Mouse (Mus musculus) stomach, embryonic 16.5 days (tissue): ENCODE measurements around the gene Tmem95. TPM values are rescaled to one million over a fixed set of nuclear protein-coding genes. Genes with fewer than 3 reads are reported as not detected.

Experiments
- ATAC-seq: fragments of 200-750 bp; cut with Nextera tagmentation; 2 replicates; pipeline ENCODE4 v1.8.0; 2017; ENCODE audit warnings: moderate number of reproducible peaks, moderate TSS enrichment; ENCODE audit not compliant: insufficient read depth, low FRiP score
- H3K27ac ChIP-seq: fragments of 300-500 bp; sonication (generic); 2 replicates; pipeline ENCODE4 v1.5.1; 2014; ENCODE audit warnings: low read length
- H3K27me3 ChIP-seq: fragments of 300-500 bp; sonication (generic); 2 replicates; pipeline ENCODE4 v1.6.1; 2014; ENCODE audit warnings: low read length, control low read depth, mixed read lengths; ENCODE audit not compliant: control insufficient read depth, insufficient read depth
- H3K36me3 ChIP-seq: fragments of 300-500 bp; sonication (generic); 2 replicates; pipeline ENCODE4 v1.6.1; 2014; ENCODE audit warnings: low read length; ENCODE audit not compliant: control insufficient read depth, insufficient read depth
- H3K4me1 ChIP-seq: fragments of 300-500 bp; sonication (generic); 2 replicates; pipeline ENCODE4 v1.6.1; 2014; ENCODE audit warnings: low read length, control low read depth, mixed read lengths; ENCODE audit not compliant: control insufficient read depth, insufficient read depth
- H3K4me2 ChIP-seq: fragments of 300-500 bp; sonication (generic); 2 replicates; pipeline ENCODE4 v1.6.1; 2014; ENCODE audit warnings: low read depth, low read length, mixed read lengths
- H3K4me3 ChIP-seq: fragments of 300-500 bp; sonication (generic); replicated peaks from 2 replicates; pipeline ENCODE4 v1.5.1; 2014; ENCODE audit warnings: mild to moderate bottlenecking, low read length
- H3K9ac ChIP-seq: fragments of 300-500 bp; sonication (generic); 2 replicates; pipeline ENCODE4 v1.6.1; 2014; ENCODE audit warnings: low read length
- H3K9me3 ChIP-seq: fragments of 300-500 bp; sonication (generic); replicated peaks from 2 replicates; pipeline ENCODE4 v1.6.1; 2016; ENCODE audit warnings: low read length, control low read depth; ENCODE audit not compliant: control insufficient read depth
- WGBS: fragments of 180-500 bp; shearing (Covaris S2); extraction: QIAGEN DNeasy Blood & Tissue Kit; methylation state at CpG from one replicate; pipeline ENCODE4 v1.1.7; 2014; 5-methylcytosine and 5-hydroxymethylcytosine counted together
- polyA plus RNA-seq: library from polyadenylated mRNA; unstranded; fragments of >200 nt; fragmentation: Nextera tagmentation; extraction: Ambion mirVana; gene quantifications from 2 replicates; pipeline ENCODE4 v1.2.1, GENCODE M21; 2015

The Tmem95 gene
- polyA plus RNA-seq, 1 experiment from 2014 or later = not detected

- Histone ChIP-seq H3K4me1 (peaks cover 21% of the 10 kb centered on the region), H3K27me3 (no peaks in the 10 kb centered on the region), H3K27ac (peak overlapping the region; percentile 37), H3K4me2 (peak overlapping the region; percentile 25; the same call in 1 of the 2 replicates), H3K4me3 (no peak overlapping the region), H3K9ac (0 out of 2 replicates have a peak overlapping the region, but pooled peaks have one; percentile 16), H3K36me3 (no peaks in the 10 kb centered on the region), H3K9me3 (no peaks in the 10 kb centered on the region)
- no peak for ATAC-seq
- WGBS = 68% methylated on average over 9 of the region's 9 CpGs
These were observed 6.4 kb upstream of the Tmem95 start for GRCm38 (mm10) chr11:69884240-69884639.

GRCm38 (mm10) chr11:69883527-69884151 is 5.8 kb upstream of the Tmem95 start:
- H3K36me3 ChIP-seq = no peaks in the 10 kb centered on the region
- peak overlapping the region; percentile 57 for H3K27ac ChIP-seq
- no peak overlapping the region for H3K4me2 ChIP-seq
- no peaks in the 10 kb centered on the region for H3K9me3 ChIP-seq
- peaks cover 27% of the 10 kb centered on the region for H3K4me1 ChIP-seq
- 79% methylated on average over 8 of the region's 8 CpGs for WGBS
- H3K4me3 ChIP-seq = no peak overlapping the region
- H3K27me3 ChIP-seq = no peaks in the 10 kb centered on the region
- H3K9ac ChIP-seq = no peak overlapping the region
- no peak for ATAC-seq

- Histone ChIP-seq H3K9ac (no peak overlapping the region), H3K9me3 (no peaks in the 10 kb centered on the region), H3K27ac (peak overlapping the region; percentile 57), H3K4me1 (peaks cover 31% of the 10 kb centered on the region), H3K4me2 (no peak overlapping the region), H3K4me3 (no peak overlapping the region), H3K36me3 (no peaks in the 10 kb centered on the region), H3K27me3 (no peaks in the 10 kb centered on the region)
- ATAC-seq = no peak
- WGBS = 61% methylated on average over 4 of the region's 4 CpGs
These were observed 5.2 kb upstream of the Tmem95 start for GRCm38 (mm10) chr11:69883066-69883465.

- 55% methylated on average over 21 of the region's 21 CpGs for WGBS
- peak overlapping the region; percentile 72 for H3K9ac ChIP-seq
- peak overlapping the region; percentile 54 for H3K4me3 ChIP-seq
- H3K27ac ChIP-seq = peak overlapping the region; percentile 92
- peaks cover 38% of the 10 kb centered on the region for H3K4me1 ChIP-seq
- H3K4me2 ChIP-seq = peak overlapping the region; percentile 85
- no peaks in the 10 kb centered on the region for H3K9me3 ChIP-seq
- no peaks in the 10 kb centered on the region for H3K36me3 ChIP-seq
- no peaks in the 10 kb centered on the region for H3K27me3 ChIP-seq
- no peak for ATAC-seq
These were observed 4.2 kb upstream of the Tmem95 start for GRCm38 (mm10) chr11:69881787-69882670.

GRCm38 (mm10) chr11:69880853-69881603 is 3.2 kb upstream of the Tmem95 start, which contains the start of gene Kctd11:
Gene Kctd11, minus strand, starts transcription at chr11:69881406.
- peak within 1 kb of the TSS; percentile 92 for H3K27ac ChIP-seq
- no peaks in the 10 kb centered on the region for H3K36me3 ChIP-seq
- peak; percentile 87 for ATAC-seq
- H3K4me2 ChIP-seq = peak within 1 kb of the TSS; percentile 85
- H3K4me3 ChIP-seq = peak within 1 kb of the TSS; percentile 54
- H3K9ac ChIP-seq = peak within 1 kb of the TSS; percentile 72
- H3K27me3 ChIP-seq = no peaks in the 10 kb centered on the region
- no peaks in the 10 kb centered on the region for H3K9me3 ChIP-seq
- H3K4me1 ChIP-seq = peaks cover 44% of the 10 kb centered on the region
- WGBS = 0% methylated on average over 46 of the region's 46 CpGs

- no peaks in the 10 kb centered on the region for H3K9me3 ChIP-seq
- peak overlapping the region; percentile 85 for H3K4me2 ChIP-seq
- WGBS = under 1% methylated on average over 18 of the region's 18 CpGs
- H3K27ac ChIP-seq = peak overlapping the region; percentile 92
- peak overlapping the region; percentile 54 for H3K4me3 ChIP-seq
- peak; percentile 38 for ATAC-seq
- H3K9ac ChIP-seq = peak overlapping the region; percentile 72
- no peaks in the 10 kb centered on the region for H3K36me3 ChIP-seq
- peaks cover 49% of the 10 kb centered on the region for H3K4me1 ChIP-seq
- no peaks in the 10 kb centered on the region for H3K27me3 ChIP-seq
These were observed 2.7 kb upstream of the Tmem95 start for GRCm38 (mm10) chr11:69880506-69880852.

GRCm38 (mm10) chr11:69879711-69880110 is 1.9 kb upstream of the Tmem95 start:
- 50% methylated on average over 15 of the region's 15 CpGs for WGBS
- ATAC-seq = no peak
- no peaks in the 10 kb centered on the region for H3K36me3 ChIP-seq
- H3K9me3 ChIP-seq = no peaks in the 10 kb centered on the region
- peak overlapping the region; percentile 54 for H3K4me3 ChIP-seq
- H3K27ac ChIP-seq = peak overlapping the region; percentile 92; the same call in 1 of the 2 replicates
- peak overlapping the region; percentile 72 for H3K9ac ChIP-seq
- H3K4me1 ChIP-seq = peaks cover 51% of the 10 kb centered on the region
- H3K4me2 ChIP-seq = peak overlapping the region; percentile 85
- no peaks in the 10 kb centered on the region for H3K27me3 ChIP-seq

- 78% methylated on average over 6 of the region's 6 CpGs for WGBS
- Histone ChIP-seq H3K4me3 (peak overlapping the region; percentile 54), H3K4me2 (peak overlapping the region; percentile 85), H3K27me3 (no peaks in the 10 kb centered on the region), H3K9me3 (no peaks in the 10 kb centered on the region), H3K27ac (peak overlapping the region; percentile 92), H3K36me3 (no peaks in the 10 kb centered on the region), H3K4me1 (peaks cover 51% of the 10 kb centered on the region), H3K9ac (peak overlapping the region; percentile 72; the same call in 1 of the 2 replicates)
- ATAC-seq = no peak
These were observed 1.1 kb upstream of the Tmem95 start for GRCm38 (mm10) chr11:69878952-69879351.
